Mouse (Mus musculus): Measurements from ENCODE around the gene Sema7a. TPM values are rescaled to one million over a fixed set of nuclear protein-coding genes. Genes with fewer than 3 reads are reported as not detected.

The Sema7a gene
- polyA plus RNA-seq, 1 experiment from 2014 or later, result not detected

GRCm38 (mm10) chr9:57954962-57955744 is 15.2 kb downstream of the Sema7a start:
- Histone ChIP-seq H3K4me1 (replicated peaks) (0 out of 2 replicates have a peak, but pooled peaks cover 3% of the 10 kb centered on the region), H3K4me2 (no peak overlapping the region), H3K4me3 (replicated peaks) (no peak overlapping the region), H3K9me3 (replicated peaks) (no peaks in the 10 kb centered on the region), H3K27me3 (peaks cover 20% of the 10 kb centered on the region), H3K27ac (no peak overlapping the region), H3K9ac (no peak overlapping the region), H3K36me3 (no peaks in the 10 kb centered on the region)
- ATAC-seq (ENCODE audit: low read depth) (no peak), DNase-seq (no peak)
- 71% methylated on average over 12 of the region's 12 CpGs for WGBS (ENCODE audit: insufficient replicate concordance)

GRCm38 (mm10) chr9:57955764-57956163 is 15.9 kb downstream of the Sema7a start:
- ATAC-seq (ENCODE audit: low read depth) (no peak), DNase-seq (no peak)
- Histone ChIP-seq H3K9ac (no peak overlapping the region), H3K27me3 (peaks cover 19% of the 10 kb centered on the region), H3K27ac (no peak overlapping the region), H3K4me2 (no peak overlapping the region), H3K4me3 (replicated peaks) (no peak overlapping the region), H3K9me3 (replicated peaks) (no peaks in the 10 kb centered on the region), H3K36me3 (no peaks in the 10 kb centered on the region), H3K4me1 (replicated peaks) (peaks cover 3% of the 10 kb centered on the region; the same call in 1 of the 2 replicates)
- WGBS (ENCODE audit: insufficient replicate concordance), result 54% methylated on average over 6 of the region's 6 CpGs

- no peak overlapping the region for H3K4me3 ChIP-seq (replicated peaks)
- H3K4me1 ChIP-seq (replicated peaks), result peaks cover 3% of the 10 kb centered on the region; the same call in 1 of the 2 replicates
- H3K27me3 ChIP-seq, result peaks cover 19% of the 10 kb centered on the region
- H3K4me2 ChIP-seq, result no peak overlapping the region
- DNase-seq, result no peak
- ATAC-seq (ENCODE audit: low read depth), result no peak
- WGBS (ENCODE audit: insufficient replicate concordance), result 51% methylated on average over 9 of the region's 9 CpGs
- no peak overlapping the region for H3K9ac ChIP-seq
- H3K36me3 ChIP-seq, result no peaks in the 10 kb centered on the region
- no peak overlapping the region for H3K27ac ChIP-seq
- H3K9me3 ChIP-seq (replicated peaks), result no peaks in the 10 kb centered on the region
These were observed 16.4 kb downstream of the Sema7a start for GRCm38 (mm10) chr9:57956196-57956837.

- Histone ChIP-seq H3K4me1 (replicated peaks) (peaks cover 3% of the 10 kb centered on the region; the same call in 1 of the 2 replicates), H3K4me3 (replicated peaks) (no peak overlapping the region), H3K27ac (no peak overlapping the region), H3K4me2 (no peak overlapping the region), H3K36me3 (no peaks in the 10 kb centered on the region), H3K9me3 (replicated peaks) (no peaks in the 10 kb centered on the region), H3K27me3 (peaks cover 14% of the 10 kb centered on the region; the same call in 1 of the 2 replicates), H3K9ac (no peak overlapping the region)
- no peak for DNase-seq
- no peak for ATAC-seq (ENCODE audit: low read depth)
- 29% methylated on average over 5 of the region's 5 CpGs for WGBS (ENCODE audit: insufficient replicate concordance)
These were observed 16.9 kb downstream of the Sema7a start for GRCm38 (mm10) chr9:57956838-57957236.

GRCm38 (mm10) chr9:57958615-57959014 is 18.7 kb downstream of the Sema7a start:
- H3K27ac ChIP-seq, result no peak overlapping the region

GRCm38 (mm10) chr9:57959399-57959798 is 19.5 kb downstream of the Sema7a start:
- no peak overlapping the region for H3K4me3 ChIP-seq (replicated peaks)

More at GRCm38 (mm10) chr9:57958615-57959014, 18.7 kb downstream of the Sema7a start:
- WGBS (ENCODE audit: insufficient replicate concordance), result 32% methylated on average over 1 of the region's 1 CpGs
- no peaks in the 10 kb centered on the region for H3K36me3 ChIP-seq
- no peak overlapping the region for H3K4me2 ChIP-seq
- H3K4me3 ChIP-seq (replicated peaks), result no peak overlapping the region
- H3K27me3 ChIP-seq, result peaks cover 8% of the 10 kb centered on the region; the same call in 1 of the 2 replicates
- H3K9me3 ChIP-seq (replicated peaks), result no peaks in the 10 kb centered on the region
- DNase-seq (no peak), ATAC-seq (ENCODE audit: low read depth) (no peak)
- peaks cover 3% of the 10 kb centered on the region; the same call in 1 of the 2 replicates for H3K4me1 ChIP-seq (replicated peaks)
- H3K9ac ChIP-seq, result no peak overlapping the region

GRCm38 (mm10) chr9:57959886-57960866 is 20.3 kb downstream of the Sema7a start:
- H3K9ac ChIP-seq, result no peak overlapping the region
- peaks cover 5% of the 10 kb centered on the region; the same call in 1 of the 2 replicates for H3K27me3 ChIP-seq
- peaks cover 3% of the 10 kb centered on the region; the same call in 1 of the 2 replicates for H3K4me1 ChIP-seq (replicated peaks)
- no peak overlapping the region for H3K4me2 ChIP-seq
- ATAC-seq (ENCODE audit: low read depth) (no peak), DNase-seq (no peak)
- H3K27ac ChIP-seq, result no peak overlapping the region
- no peaks in the 10 kb centered on the region for H3K36me3 ChIP-seq
- 72% methylated on average over 17 of the region's 17 CpGs for WGBS (ENCODE audit: insufficient replicate concordance)
- no peak overlapping the region for H3K4me3 ChIP-seq (replicated peaks)
- no peaks in the 10 kb centered on the region for H3K9me3 ChIP-seq (replicated peaks)

More at GRCm38 (mm10) chr9:57959399-57959798, 19.5 kb downstream of the Sema7a start:
- peaks cover 5% of the 10 kb centered on the region; the same call in 1 of the 2 replicates for H3K27me3 ChIP-seq
- H3K4me1 ChIP-seq (replicated peaks), result peaks cover 3% of the 10 kb centered on the region; the same call in 1 of the 2 replicates
- no peak overlapping the region for H3K27ac ChIP-seq
- no peak overlapping the region for H3K4me2 ChIP-seq
- no peak for ATAC-seq (ENCODE audit: low read depth)
- no peaks in the 10 kb centered on the region for H3K9me3 ChIP-seq (replicated peaks)
- H3K36me3 ChIP-seq, result no peaks in the 10 kb centered on the region
- 57% methylated on average over 10 of the region's 10 CpGs for WGBS (ENCODE audit: insufficient replicate concordance)
- no peak overlapping the region for H3K9ac ChIP-seq
- no peak for DNase-seq

GRCm38 (mm10) chr9:57961226-57961625 is 21.3 kb downstream of the Sema7a start:
- Histone ChIP-seq H3K27ac (no peak overlapping the region), H3K4me1 (replicated peaks) (peaks cover 3% of the 10 kb centered on the region; the same call in 1 of the 2 replicates), H3K9ac (no peak overlapping the region), H3K4me3 (replicated peaks) (no peak overlapping the region), H3K36me3 (no peaks in the 10 kb centered on the region), H3K9me3 (replicated peaks) (no peaks in the 10 kb centered on the region), H3K4me2 (no peak overlapping the region), H3K27me3 (peaks cover 5% of the 10 kb centered on the region; the same call in 1 of the 2 replicates)
- DNase-seq (no peak), ATAC-seq (ENCODE audit: low read depth) (no peak)
- 80% methylated on average over 15 of the region's 15 CpGs for WGBS (ENCODE audit: insufficient replicate concordance)

- Histone ChIP-seq H3K4me3 (replicated peaks) (no peak overlapping the region), H3K36me3 (no peaks in the 10 kb centered on the region), H3K27ac (no peak overlapping the region), H3K9ac (no peak overlapping the region), H3K27me3 (peaks cover 5% of the 10 kb centered on the region; the same call in 1 of the 2 replicates), H3K4me1 (replicated peaks) (peaks cover 3% of the 10 kb centered on the region; the same call in 1 of the 2 replicates), H3K4me2 (no peak overlapping the region), H3K9me3 (replicated peaks) (no peaks in the 10 kb centered on the region)
- WGBS (ENCODE audit: insufficient replicate concordance), result 63% methylated on average over 17 of the region's 17 CpGs
- no peak for DNase-seq
- no peak for ATAC-seq (ENCODE audit: low read depth)
These were observed 22.2 kb downstream of the Sema7a start for GRCm38 (mm10) chr9:57961863-57962778.
